Mouse (Mus musculus) myocyte (in vitro differentiated cells): ENCODE measurements around the gene Olfr283.
"Not testable (repeated sequence)": the region's sequence is repeated elsewhere in the genome, so short reads cannot be mapped to it uniquely, and the experiment has no call there.

Source experiments
- E2F4 ChIP-seq: IDR thresholded peaks from one replicate; pipeline ENCODE4 v1.6.1; 2011; ENCODE audit warnings: mild to moderate bottlenecking, control low read depth, moderate library complexity; ENCODE audit not compliant: insufficient read depth
- MYOD1 ChIP-seq, 3 experiments: IDR thresholded peaks; one replicate each; pipeline ENCODE4 v1.6.1; 2011; ENCODE audit warnings: control low read depth in 2 of 3, low read depth in 2 of 3, mild to moderate bottlenecking in 2 of 3, moderate library complexity in 1 of 3; ENCODE audit not compliant: insufficient read length in 2 of 3, control insufficient read depth in 1 of 3
- POLR2A ChIP-seq: IDR thresholded peaks from one replicate; pipeline ENCODE4 v1.6.1; 2011; ENCODE audit warnings: low read depth, mild to moderate bottlenecking, control low read depth, moderate library complexity; ENCODE audit not compliant: insufficient read length
- USF1 ChIP-seq: IDR thresholded peaks from one replicate; pipeline ENCODE4 v1.6.1; 2011; ENCODE audit warnings: low read depth, mild to moderate bottlenecking, control low read depth, moderate library complexity

DNA sequence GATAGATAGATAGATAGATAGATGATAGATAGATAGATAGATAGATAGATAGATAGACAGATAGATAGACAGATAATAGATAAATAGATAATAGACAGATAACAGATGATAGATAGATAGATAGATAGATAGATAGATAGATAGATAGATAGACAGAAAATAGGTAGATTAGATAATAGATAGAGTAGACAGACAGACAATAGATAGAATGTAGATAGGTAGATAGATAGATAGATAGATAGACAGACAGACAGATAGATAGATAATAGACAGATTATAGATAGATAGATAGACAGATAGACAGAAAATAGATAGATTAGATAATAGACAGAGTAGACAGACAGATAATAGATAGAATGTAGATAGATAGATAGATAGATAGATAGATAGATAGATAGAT lies 36.1 kb upstream of the Olfr283 start:
- not testable (repeated sequence) for TF ChIP-seq E2F4; POLR2A; MYOD1 (IDR thresholded peaks at IDR 0.05; ENCODE audit: control insufficient read depth in 1 of 3, insufficient read length in 2 of 3, low read depth in 2 of 3); USF1
